Mouse (Mus musculus): ENCODE results near the gene Commd7.

Commd7 gene

DNA sequence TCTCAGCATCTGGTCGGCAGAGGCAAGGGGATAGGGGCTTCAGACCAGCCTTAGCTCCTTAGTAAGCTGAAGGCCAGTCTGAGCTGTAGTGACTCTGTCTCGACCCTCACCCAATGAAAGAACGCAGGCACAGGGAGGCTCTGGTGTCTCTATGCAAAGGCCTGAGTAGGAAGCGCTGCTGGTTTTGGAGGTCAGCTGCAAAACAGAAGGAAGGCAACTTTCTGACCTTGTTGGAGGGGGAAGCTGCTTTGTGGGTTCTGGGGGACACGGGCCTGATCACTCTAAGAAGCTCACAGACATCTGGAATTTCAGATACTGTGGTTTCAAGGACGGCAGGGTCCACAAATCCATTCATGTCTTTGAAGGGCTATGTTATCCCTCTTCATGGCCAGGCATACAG lies 46.6 kb downstream of the Commd7 start:
- DNase-seq (ENCODE audit: low spot score), result no peak

DNA sequence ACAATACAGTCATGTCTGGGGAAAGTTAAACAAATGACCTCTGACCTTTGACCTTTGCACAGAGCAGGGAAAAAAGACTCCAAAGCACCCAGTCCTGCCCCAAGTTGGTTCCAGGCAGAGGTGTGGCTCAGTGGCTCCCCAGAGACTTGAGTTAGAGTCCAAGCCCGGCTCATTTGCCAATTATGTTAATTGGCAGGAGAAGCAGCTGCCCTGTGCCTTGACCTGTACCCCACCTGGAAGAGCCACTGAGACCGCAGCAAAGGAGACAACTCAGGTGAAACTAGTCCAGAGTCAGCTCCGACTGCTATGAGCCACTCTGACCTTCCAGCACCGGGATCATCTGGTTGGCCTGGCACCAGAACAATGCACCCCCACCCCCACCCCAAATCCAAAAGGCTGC lies 48.2 kb downstream of the Commd7 start:
- no peak for DNase-seq (ENCODE audit: low spot score)

DNA sequence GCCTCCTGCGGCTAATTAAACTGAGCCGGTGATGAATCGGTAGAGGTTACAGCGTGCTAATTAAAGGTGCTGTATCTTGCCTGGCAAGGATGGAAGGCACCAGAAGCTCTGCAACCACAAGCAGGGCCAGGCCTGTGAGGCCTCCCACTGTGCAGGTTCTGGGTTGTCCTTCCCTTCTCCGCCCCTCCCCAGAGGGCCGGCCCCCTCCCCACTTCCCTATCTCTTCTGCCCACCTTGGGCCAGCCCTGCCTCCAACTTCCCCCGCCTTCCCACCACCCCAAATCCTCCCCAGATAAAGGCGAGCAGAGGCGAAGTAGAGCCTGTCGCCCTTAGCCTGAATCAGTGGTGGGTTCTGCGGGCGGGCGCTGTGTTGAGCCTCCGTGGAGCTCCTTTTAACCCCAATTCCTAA lies 48.9 kb downstream of the Commd7 start:
- DNase-seq (ENCODE audit: low spot score), result no peak

DNA sequence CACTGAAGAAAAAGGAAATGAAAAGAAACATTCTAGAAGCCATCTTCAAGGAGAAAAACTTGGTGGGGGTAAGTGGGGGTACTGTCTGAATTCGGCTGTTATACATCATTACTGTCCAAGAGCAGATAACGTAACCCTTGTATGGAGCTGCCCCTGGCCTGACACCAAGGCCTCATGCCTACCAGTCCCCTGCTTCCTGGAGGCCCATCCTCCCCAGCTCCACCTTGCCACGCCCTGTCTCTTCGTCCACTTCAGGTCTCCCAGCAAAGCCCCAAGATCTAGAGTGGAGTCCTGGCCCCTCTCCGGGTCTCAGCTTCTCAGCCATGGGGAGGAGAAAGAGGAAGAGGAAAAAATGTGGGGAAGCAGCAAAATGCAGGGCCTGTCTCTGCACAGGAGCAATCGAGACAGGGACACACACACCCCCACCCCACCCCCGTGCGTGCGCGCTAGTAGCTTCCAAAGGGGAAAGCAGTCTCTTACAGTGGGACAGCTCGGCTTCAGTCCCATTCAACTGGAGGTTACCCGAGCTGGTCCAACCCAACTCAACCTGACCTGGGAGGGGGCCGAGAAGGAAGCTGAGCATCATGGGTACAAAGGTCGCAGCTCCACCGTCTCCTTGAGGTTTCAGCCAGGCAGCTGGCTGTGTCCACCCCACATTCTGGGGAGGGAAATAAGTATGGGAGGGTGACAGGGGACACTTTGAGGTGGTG lies 49.5 kb downstream of the Commd7 start:
- no peak for DNase-seq (ENCODE audit: low spot score)

DNA sequence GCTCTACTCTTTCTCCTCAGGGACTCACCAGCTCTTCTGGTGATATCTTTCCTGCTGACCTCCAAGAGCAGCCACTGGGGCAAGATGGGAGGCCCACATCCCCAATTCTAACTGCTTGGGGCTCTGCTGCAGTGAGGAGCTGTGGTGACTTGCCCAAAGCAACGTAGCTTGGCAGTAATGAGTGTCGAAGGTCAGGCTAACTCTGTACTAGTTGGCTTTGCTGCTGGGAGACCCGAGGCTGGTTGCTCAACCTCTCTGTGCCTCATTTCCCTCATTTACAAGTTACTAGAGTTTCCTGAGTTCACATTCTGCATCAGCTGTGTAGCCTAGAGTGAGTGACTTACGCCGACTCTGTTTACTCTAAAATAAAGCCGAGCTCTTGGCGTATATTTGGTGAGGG lies 51.2 kb downstream of the Commd7 start:
- DNase-seq (ENCODE audit: low spot score), result no peak

DNA sequence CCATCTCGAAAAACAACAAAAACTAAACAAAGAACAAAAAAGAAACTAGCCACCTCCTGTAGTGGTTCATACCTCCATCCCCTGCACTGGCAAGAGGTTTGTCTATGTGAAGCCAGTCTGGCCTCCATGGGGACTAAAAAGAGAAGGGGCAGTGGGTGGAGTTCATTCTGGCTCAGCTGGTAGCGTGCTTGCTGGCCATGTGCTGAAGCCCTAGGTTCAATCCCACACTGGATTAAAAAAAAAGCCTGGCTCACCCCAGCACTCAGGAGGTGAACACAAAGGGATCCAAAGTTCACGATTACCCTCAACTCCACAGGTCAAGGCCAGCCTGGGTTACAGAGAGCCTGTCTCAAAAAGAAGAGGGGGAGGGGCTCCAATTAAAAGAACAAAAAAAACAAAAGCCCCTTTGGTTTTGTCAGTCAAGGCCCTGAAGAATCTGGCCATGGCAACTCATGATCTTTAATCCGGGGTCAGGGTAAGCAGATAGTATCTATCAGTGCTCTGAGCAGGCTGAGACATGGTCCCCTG lies 52.1 kb downstream of the Commd7 start:
- no peak for DNase-seq (ENCODE audit: low spot score)

DNA sequence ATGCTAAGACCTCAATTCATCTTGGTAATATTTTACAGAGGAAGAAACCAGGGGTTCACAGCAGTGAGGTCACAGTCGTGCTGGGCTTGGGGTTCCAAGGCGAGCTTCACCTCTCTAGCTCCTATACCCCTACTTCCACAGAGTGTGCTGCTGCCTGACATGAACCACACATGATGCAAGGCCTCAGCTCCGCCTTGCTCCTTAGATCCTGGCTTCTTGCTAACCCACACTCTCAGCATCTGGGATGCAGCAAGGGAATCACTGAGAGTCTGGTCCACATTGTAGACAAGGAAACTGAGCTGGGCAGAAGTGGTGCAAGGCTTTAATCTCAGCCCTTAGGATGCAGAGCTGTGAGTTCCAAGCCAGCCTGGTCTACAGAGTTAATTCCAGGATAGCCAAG lies 52.5 kb downstream of the Commd7 start:
- no peak for DNase-seq (ENCODE audit: low spot score)

DNA sequence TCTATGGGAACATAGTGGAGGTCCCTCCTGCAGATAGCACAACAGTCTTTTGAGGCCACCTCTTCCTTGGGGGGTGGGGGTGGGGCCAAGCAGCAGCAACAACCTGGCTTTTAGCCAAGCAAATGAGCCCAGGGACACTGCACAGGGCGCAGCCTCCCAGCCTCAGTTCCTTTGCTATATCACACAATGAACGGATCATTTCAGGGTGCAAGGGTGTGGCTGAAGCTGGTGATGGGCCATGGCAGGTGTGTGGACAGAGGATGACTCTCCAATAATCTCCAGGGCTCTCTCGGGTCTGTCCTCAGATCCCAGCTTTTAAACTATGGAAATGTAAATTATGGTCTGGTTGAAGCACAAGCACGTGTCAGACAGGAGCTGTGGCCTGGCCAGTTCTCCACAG lies 55.5 kb downstream of the Commd7 start:
- no peak for DNase-seq (ENCODE audit: low spot score)

DNA sequence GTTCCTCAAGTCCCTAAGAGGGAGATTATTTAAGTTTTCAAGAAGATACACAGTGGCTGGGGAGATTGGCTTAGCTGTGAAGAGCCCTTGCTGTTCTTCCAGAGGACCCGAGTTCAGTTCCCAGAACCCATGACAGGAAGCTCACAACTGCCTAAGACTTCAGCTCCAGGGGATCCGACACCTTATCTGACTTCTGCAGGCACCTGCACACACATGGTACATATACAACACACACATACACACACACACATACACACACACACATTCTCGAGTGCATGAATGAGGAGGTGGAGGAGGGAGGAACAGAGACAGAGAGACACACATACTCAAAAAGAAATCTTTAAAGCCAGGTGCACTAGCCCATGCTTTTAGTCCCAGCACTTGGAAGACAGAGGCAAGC lies 56.4 kb downstream of the Commd7 start:
- no peak for DNase-seq (ENCODE audit: low spot score)

DNA sequence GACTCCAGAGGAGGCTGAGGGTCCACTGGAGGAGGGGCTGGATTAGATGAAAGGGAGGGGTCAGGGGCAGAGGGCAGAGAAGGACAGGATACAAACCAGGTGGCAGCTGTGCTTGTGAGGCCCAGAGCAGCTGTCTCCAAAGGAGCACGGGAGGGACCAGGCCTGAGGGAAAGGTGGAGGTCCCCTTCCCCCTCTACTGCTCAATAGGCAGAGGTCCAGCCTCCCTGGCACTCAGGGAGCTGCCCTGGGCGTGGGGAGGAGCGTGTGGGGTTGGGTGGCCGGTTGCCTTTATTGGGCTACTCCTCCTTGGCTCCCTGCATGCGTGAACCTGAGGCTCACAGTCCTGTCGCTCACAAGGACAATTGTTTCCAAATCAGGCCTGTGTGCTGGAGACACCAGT lies 57.0 kb downstream of the Commd7 start:
- no peak for DNase-seq (ENCODE audit: low spot score)

DNA sequence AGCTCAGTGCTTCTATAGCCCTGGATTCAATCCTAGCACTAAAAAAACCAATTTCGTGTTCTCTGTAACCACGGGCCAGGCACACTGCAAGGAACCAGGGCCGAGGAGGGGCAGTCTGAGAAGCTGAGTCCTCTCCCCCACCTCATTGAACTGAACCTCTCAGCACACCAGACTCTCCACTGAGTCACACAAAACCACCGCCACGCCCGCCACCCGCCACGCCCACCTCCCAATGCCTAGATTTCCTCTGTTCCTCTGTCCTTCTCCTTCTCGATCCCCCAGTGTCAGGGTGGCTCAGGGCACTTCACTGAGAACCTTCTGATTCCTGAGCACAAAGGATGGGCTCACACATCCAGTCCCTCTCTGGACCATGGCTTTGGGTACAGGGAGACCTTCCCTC lies 59.5 kb downstream of the Commd7 start:
- DNase-seq (ENCODE audit: low spot score), result no peak

DNA sequence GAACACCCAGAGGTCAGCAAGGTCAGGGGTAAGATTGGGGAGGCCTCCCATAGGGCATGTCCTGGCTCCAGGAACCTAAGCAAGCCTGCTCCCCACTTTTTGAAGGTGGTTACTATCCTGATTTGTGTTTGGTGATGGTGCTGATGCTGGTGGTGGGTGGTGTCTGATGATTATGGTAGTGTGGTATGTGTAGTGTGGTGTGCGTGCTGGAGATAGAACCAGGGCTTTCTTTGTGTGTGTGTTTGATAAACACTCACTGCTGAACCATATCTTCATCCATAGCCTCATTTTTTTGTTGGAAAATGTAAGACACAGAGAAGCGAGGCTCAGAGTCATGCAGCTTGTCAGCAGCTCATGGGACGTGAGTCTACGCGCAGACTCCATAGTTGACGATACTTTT lies 64.0 kb downstream of the Commd7 start:
- no peak for DNase-seq (ENCODE audit: low spot score)

DNA sequence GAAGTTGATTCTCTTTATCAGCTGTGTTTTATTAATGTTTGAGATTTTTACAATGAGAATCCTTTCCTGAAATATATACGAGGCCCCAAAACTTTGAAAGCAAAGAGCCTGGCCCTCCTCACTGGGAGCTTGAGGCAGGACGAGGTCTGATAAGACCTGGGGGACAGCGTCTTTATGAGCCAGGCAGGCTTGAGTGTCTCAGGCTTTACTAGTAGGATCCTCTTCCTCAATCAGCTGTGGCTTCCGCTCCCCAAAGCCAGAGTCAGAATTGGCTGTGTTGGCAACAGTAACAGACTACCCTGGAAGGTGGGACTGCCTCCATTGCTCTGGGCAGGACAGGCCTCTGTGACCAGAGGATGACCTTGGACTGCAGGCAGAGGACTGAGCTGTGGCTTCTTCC lies 64.6 kb downstream of the Commd7 start:
- DNase-seq (ENCODE audit: low spot score), result no peak
